Mouse (Mus musculus) retina, postnatal 7 days (tissue): ENCODE results near the gene Asxl1.

Experiments used
- DNase-seq: peaks from one replicate; pipeline ENCODE4 v3.0.0-alpha.2; 2012; ENCODE audit warnings: low read depth, low spot score

The Asxl1 gene

DNA sequence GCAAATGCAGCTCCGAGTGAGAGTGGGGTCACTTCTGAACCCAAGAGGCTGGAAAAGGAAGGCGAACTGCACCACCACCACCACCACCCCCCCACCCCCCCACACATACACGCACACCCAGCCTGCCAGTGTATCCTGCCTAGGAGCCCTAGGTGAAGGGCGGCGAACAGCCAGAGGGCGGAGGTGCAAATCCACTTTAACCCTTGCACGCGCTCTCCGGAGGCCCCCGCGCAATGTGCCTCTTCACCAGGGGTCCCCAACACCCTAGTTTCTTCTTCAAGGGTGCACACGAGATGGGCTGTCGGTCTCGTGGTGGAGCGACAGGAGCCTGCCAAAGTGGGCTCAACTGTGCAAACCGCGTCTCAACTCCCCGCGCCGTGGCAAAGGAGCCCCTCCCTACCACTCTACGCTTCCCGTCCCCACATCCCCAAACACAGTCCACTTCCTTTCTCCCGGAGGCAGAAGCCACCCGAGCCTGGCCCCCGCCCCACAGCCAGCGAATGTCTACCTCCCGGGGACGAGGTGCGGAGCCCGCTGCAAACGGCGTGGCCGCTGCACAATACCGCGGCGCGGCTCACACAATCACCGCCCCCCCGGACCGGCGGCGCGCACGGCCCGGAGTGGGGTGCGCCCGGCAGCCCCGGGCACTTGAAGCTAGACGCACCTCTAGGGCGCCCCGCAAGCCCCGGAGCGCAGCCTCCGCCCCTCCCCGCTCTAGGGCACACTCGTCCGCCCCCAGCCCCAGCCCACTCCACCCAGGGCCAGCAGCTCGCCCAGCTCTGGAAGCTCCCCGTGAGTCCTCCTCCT, 98.0 kb downstream of the Asxl1 start:
- DNase-seq: no peak

DNA sequence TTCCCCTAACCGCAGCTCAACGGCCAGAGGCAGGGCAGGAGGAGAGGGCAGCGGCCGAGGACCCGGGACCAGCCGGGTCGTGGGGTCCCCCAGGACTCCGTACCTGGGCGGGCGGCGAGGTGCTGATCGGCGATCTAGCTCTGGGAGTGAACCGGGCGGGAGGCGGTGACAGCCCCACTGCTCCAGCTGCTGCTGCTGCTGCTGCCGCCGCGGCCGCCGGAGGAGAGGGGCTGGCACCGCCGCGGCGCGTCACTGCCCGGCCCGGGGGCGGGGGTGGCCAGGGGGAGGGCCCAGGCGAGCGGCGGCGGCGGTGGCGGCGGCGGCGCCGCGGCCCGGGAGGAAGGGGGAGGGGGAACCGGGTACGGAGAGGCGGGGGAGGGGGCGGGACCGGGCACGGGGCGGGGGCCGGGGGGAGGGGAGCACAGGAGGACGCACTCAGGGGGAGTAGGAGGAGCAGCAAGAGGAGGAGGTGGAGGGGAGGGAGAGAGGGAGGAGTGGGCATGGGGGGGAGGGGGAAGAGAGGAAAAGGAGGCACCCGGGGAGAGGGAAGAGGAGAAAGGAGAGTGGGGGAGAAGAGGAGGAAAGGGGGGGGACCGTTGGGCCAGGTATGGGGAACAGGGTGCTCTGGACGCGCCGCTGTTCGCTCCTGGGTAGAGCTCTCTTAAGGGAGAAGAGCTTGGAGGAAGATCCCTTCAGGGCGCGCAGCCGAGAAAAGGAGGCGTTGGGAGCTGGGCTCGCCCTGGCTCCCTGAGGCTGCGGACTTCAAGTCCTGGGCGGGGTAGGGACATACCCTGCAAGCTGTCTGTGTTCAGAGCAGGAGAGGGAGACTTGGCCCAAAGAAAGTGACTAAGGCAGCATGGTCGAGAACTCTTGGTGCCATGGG, 98.9 kb downstream of the Asxl1 start:
- DNase-seq: no peak

DNA sequence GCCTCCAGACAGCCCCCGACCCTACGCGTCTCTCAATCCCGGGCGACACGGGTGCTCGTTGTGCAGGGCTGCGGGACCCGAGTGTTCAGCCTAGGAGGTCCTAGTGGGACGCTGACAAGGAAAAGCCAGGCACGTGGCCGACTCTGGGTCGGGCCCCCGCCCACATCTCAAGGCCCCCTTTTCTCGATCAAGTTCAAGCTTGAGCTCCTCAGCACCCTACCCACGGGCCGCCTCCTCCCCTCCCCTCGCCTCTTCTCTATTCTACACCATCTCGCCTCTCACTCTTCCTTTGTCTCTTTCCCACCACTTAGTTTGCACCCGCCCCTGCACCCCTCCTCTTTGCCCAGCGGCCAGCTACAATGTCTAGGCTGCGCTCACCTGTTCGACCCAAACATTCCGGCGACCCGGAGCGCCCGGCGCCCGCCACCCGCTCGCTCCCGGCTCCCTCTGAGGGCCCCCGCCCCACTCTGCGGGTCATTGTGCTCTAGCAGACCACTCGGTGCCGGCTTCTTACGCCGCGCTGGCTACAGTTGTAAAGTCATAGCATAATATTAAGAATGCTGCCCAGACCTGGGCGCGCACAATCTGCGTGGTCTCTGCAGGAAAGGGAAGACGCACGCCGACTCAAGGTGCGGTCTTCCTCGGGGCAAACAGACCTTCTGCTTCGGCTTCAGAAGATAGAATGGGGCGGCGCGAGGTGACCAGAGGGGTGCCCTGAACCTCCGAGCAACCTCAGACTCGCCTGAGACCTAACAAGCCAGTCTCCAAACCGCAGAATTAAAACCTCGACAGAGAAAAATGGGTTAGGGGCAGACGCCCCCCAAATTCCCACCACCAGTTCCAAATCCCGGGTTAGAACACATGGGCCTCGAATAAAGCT, 99.7 kb downstream of the Asxl1 start:
- no peak for DNase-seq

DNA sequence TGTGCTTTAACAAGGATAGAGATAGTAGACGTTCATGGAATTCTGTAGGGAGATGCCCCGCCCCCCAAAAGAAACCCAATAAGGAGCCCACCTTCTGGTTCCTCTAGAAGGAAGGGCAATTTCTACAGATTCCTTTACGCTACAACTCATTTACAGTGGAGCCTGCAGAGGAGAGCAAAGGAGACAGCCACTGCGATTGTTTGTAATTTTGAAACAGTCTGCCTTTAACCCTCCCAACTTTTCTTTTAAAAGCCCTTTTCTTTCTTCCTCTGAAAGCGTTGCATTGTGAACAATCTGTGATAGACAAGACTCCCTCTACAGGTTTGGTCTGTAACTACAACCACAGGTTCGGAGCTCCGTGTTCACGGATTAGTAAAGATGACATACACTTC, 100.4 kb downstream of the Asxl1 start:
- peak; percentile 63 for DNase-seq

DNA sequence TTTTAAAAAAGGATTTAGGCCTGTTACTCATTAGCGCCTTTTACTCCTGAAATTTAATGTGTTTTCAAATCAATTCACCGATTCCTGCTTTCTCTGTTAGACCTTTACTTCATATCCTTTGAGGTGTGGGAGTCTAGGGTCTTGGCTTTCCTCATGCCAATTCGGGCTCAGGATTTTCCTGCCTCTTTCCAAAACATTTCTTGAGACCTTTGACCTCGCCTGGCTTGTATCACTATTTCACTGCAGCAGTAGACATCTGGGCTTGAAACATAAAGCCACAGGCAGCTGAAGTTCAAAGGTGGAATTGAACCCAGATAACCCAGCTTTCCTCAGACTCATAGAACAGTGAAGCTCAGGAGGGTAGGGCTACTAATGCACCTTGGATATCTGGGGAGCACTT, 100.8 kb downstream of the Asxl1 start:
- no peak for DNase-seq

DNA sequence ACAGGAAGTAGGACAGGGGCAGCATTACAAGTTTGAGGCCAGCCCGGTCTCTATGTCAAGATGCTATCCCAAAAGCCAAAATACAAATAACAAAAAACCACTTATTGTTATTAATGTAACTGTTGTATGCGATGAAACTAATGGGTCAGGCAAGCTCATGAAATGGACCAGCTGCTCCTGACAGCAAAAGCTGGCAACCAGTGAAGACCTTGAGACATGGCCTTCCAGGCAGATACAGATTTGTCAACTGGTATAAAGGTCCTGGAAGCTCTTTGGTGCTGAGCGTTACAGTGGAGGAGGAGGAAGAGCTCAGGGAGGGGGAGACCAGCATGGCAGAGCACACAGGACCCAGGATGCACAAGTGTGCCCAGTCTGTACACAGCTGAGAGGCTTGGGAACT, 102.1 kb downstream of the Asxl1 start:
- no peak for DNase-seq

DNA sequence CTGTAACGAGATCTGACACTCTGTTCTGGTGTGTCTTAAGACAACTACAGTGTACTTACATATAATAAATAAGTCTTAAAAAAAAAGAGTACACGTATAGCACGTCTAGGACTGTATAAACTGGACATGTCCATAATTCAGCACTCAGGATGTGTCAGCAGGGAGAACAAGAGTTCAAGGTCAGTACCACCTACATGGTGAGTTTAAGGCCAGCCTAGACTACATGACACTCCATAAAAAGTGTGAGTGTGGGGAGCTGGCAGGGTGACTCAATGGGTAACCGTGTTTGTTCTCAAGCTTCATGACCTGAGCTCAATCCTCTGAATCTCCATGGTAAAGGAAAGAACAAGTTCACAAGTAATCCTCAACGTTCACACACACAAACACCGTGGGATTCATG, 102.9 kb downstream of the Asxl1 start:
- DNase-seq: no peak
